Mouse (Mus musculus): ENCODE measurements around the gene Scrn3.

- no peak for TF ChIP-seq POLR2A (IDR thresholded peaks at IDR 0.05; ENCODE audit: borderline replicate concordance, insufficient read depth, low read length)
- TF ChIP-seq CTCF (IDR thresholded peaks at IDR 0.05; ENCODE audit: borderline replicate concordance, insufficient read depth, low read depth, low read length), result no peak
These were observed 59.3 kb downstream of the Scrn3 start for GRCm38 (mm10) chr2:73371530-73372335.

All from cerebellum, adult 2 months (tissue).